Mouse (Mus musculus): ENCODE data around the gene Ncam2. TPM values are rescaled to one million over a fixed set of nuclear protein-coding genes. Genes with fewer than 3 reads are reported as not detected.

Ncam2 gene
- 0.02 TPM for polyA plus RNA-seq (2012; fragmentation: generic; extraction: Trizol)

- H3K4me3 ChIP-seq, result peak within 1 kb of the TSS; percentile 24
- TF ChIP-seq USF1 (IDR thresholded peaks at IDR 0.05; ENCODE audit: low read depth) (no peak), REST (IDR thresholded peaks at IDR 0.05; ENCODE audit: insufficient read depth, insufficient read length) (peak; percentile 18)
- no peaks in the 10 kb centered on the region for H3K27me3 ChIP-seq (ENCODE audit: control insufficient read depth, insufficient read depth, insufficient read length)
- peak within 1 kb of the TSS; percentile 89 for H3K4me2 ChIP-seq (ENCODE audit: low read depth)
- no peaks in the 10 kb centered on the region for H3K79me2 ChIP-seq (ENCODE audit: control insufficient read depth, insufficient read depth)
- no peak within 1 kb of the TSS for H3ac ChIP-seq (ENCODE audit: control insufficient read depth, insufficient read length)
- H3K36me3 ChIP-seq (ENCODE audit: control insufficient read depth, insufficient read depth), result no peaks in the 10 kb centered on the region
These were observed at the start of gene Ncam2 for GRCm38 (mm10) chr16:81200201-81201071. TSS of gene Ncam2 (plus strand) at chr16:81200697.

- no peak for TF ChIP-seq POLR2AphosphoS2 (IDR thresholded peaks at IDR 0.05; ENCODE audit: insufficient read length, low read depth)
- no peak for TF ChIP-seq POLR2A (IDR thresholded peaks at IDR 0.05; ENCODE audit: insufficient read length, low read depth)
- no peak for TF ChIP-seq TCF3 (IDR thresholded peaks at IDR 0.05; ENCODE audit: insufficient read length, low read depth)
- TF ChIP-seq SRF (IDR thresholded peaks at IDR 0.05; ENCODE audit: control insufficient read depth, insufficient read length, low read depth), result no peak
- TF ChIP-seq MAX (IDR thresholded peaks at IDR 0.05; ENCODE audit: low read depth), result no peak
- TF ChIP-seq MYOD1 (IDR thresholded peaks at IDR 0.05; ENCODE audit: control insufficient read depth in 1 of 3, insufficient read length in 2 of 3, low read depth in 2 of 3), result no peak
- no peak for TF ChIP-seq MYOG (IDR thresholded peaks at IDR 0.05; ENCODE audit: control insufficient read depth in 1 of 3, insufficient read depth in 1 of 3, insufficient read length in 2 of 3, low read depth in 2 of 3)
- TF ChIP-seq REST (IDR thresholded peaks at IDR 0.05; ENCODE audit: insufficient read depth, insufficient read length), result no peak
- no peak for TF ChIP-seq CEBPB (IDR thresholded peaks at IDR 0.05; ENCODE audit: insufficient read depth, poor library complexity, severe bottlenecking)
- no peak for TF ChIP-seq TCF12 (IDR thresholded peaks at IDR 0.05; ENCODE audit: insufficient read depth, poor library complexity, severe bottlenecking)
- no peak for TF ChIP-seq E2F4 (IDR thresholded peaks at IDR 0.05; ENCODE audit: insufficient read depth)
- no peak for TF ChIP-seq USF1 (IDR thresholded peaks at IDR 0.05; ENCODE audit: low read depth)
- no peak overlapping the region for H3ac ChIP-seq (ENCODE audit: control insufficient read depth, insufficient read length)
- H3K27me3 ChIP-seq (ENCODE audit: control insufficient read depth, insufficient read depth, insufficient read length), result no peaks in the 10 kb centered on the region
- no peak overlapping the region for H3K4me2 ChIP-seq (ENCODE audit: low read depth)
- H3K36me3 ChIP-seq (ENCODE audit: control insufficient read depth, insufficient read depth), result no peaks in the 10 kb centered on the region
- no peak overlapping the region for H3K4me3 ChIP-seq
- H3K79me2 ChIP-seq (ENCODE audit: control insufficient read depth, insufficient read depth), result no peaks in the 10 kb centered on the region
These were observed 29.7 kb upstream of the Ncam2 start for GRCm38 (mm10) chr16:81170828-81171227.

- no peak overlapping the region for H3ac ChIP-seq (ENCODE audit: control insufficient read depth, insufficient read length)
- no peak overlapping the region for H3K4me3 ChIP-seq
- TF ChIP-seq USF1 (IDR thresholded peaks at IDR 0.05; ENCODE audit: low read depth) (no peak), MAX (IDR thresholded peaks at IDR 0.05; ENCODE audit: low read depth) (no peak), MYOD1 (IDR thresholded peaks at IDR 0.05; ENCODE audit: control insufficient read depth in 1 of 3, insufficient read length in 2 of 3, low read depth in 2 of 3) (no peak), SRF (IDR thresholded peaks at IDR 0.05; ENCODE audit: control insufficient read depth, insufficient read length, low read depth) (no peak), CEBPB (IDR thresholded peaks at IDR 0.05; ENCODE audit: insufficient read depth, poor library complexity, severe bottlenecking) (peak; percentile 79), REST (IDR thresholded peaks at IDR 0.05; ENCODE audit: insufficient read depth, insufficient read length) (no peak), MYOG (IDR thresholded peaks at IDR 0.05; ENCODE audit: control insufficient read depth in 1 of 3, insufficient read depth in 1 of 3, insufficient read length in 2 of 3, low read depth in 2 of 3) (no peak), POLR2A (IDR thresholded peaks at IDR 0.05; ENCODE audit: insufficient read length, low read depth) (no peak), POLR2AphosphoS2 (IDR thresholded peaks at IDR 0.05; ENCODE audit: insufficient read length, low read depth) (no peak)
- H3K27me3 ChIP-seq (ENCODE audit: control insufficient read depth, insufficient read depth, insufficient read length), result no peaks in the 10 kb centered on the region
- H3K79me2 ChIP-seq (ENCODE audit: control insufficient read depth, insufficient read depth), result no peaks in the 10 kb centered on the region
- H3K4me2 ChIP-seq (ENCODE audit: low read depth), result peak overlapping the region; percentile 66
- no peaks in the 10 kb centered on the region for H3K36me3 ChIP-seq (ENCODE audit: control insufficient read depth, insufficient read depth)
These were observed 25.1 kb upstream of the Ncam2 start for GRCm38 (mm10) chr16:81175302-81175943.

GRCm38 (mm10) chr16:81179801-81180200, 20.7 kb upstream of the Ncam2 start:
- TF ChIP-seq MYOD1 (IDR thresholded peaks at IDR 0.05; ENCODE audit: control insufficient read depth in 1 of 3, insufficient read length in 2 of 3, low read depth in 2 of 3), result no peak
- no peak for TF ChIP-seq CEBPB (IDR thresholded peaks at IDR 0.05; ENCODE audit: insufficient read depth, poor library complexity, severe bottlenecking)
- TF ChIP-seq POLR2AphosphoS2 (IDR thresholded peaks at IDR 0.05; ENCODE audit: insufficient read length, low read depth), result no peak
- TF ChIP-seq USF1 (IDR thresholded peaks at IDR 0.05; ENCODE audit: low read depth), result no peak
- no peak for TF ChIP-seq TCF12 (IDR thresholded peaks at IDR 0.05; ENCODE audit: insufficient read depth, poor library complexity, severe bottlenecking)
- TF ChIP-seq SRF (IDR thresholded peaks at IDR 0.05; ENCODE audit: control insufficient read depth, insufficient read length, low read depth), result no peak
- TF ChIP-seq POLR2A (IDR thresholded peaks at IDR 0.05; ENCODE audit: insufficient read length, low read depth), result no peak
- no peak for TF ChIP-seq TCF3 (IDR thresholded peaks at IDR 0.05; ENCODE audit: insufficient read length, low read depth)
- TF ChIP-seq MAX (IDR thresholded peaks at IDR 0.05; ENCODE audit: low read depth), result no peak
- no peak for TF ChIP-seq REST (IDR thresholded peaks at IDR 0.05; ENCODE audit: insufficient read depth, insufficient read length)
- TF ChIP-seq E2F4 (IDR thresholded peaks at IDR 0.05; ENCODE audit: insufficient read depth), result no peak
- TF ChIP-seq MYOG (IDR thresholded peaks at IDR 0.05; ENCODE audit: control insufficient read depth in 1 of 3, insufficient read depth in 1 of 3, insufficient read length in 2 of 3, low read depth in 2 of 3), result no peak
- Histone ChIP-seq H3K27me3 (ENCODE audit: control insufficient read depth, insufficient read depth, insufficient read length) (no peaks in the 10 kb centered on the region), H3ac (ENCODE audit: control insufficient read depth, insufficient read length) (no peak overlapping the region), H3K4me3 (no peak overlapping the region), H3K4me2 (ENCODE audit: low read depth) (no peak overlapping the region), H3K79me2 (ENCODE audit: control insufficient read depth, insufficient read depth) (no peaks in the 10 kb centered on the region), H3K36me3 (ENCODE audit: control insufficient read depth, insufficient read depth) (no peaks in the 10 kb centered on the region)
